9 mouse cellular contexts compared by ENCODE assay signal in the genomic region with DNA sequence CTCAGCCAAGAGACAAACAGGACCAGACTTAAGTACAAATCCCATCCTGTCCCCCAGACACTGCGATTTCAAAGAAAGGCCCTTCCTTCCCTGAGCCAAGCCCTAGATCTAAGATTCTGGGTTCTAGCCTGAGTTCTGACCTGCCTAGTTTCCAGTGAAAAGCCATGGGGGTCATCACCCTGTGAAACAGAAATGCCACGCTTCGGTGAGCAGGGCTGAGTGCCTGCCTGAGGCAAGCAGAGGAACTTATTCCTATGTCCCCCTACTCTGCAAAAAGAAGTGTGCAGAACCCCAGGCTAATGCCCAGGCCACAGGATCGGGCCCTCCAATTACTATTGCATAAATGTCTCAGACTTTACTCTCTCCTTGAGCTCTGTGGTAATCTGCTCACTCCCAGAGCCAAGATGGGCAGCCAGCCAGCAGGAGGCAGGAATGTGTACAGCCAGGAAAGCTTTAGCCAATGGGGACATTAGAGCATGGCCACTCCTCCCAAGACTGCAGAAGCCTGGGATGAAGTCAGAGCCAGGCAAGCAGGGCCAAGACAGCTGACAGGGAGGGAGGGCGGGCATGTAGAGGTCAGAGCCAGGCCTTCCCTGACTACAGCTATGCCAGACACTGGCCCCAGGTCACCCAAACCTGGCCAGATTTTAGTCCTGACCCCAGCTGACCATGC. TPM values are rescaled to one million over a fixed set of nuclear protein-coding genes. Genes with fewer than 3 reads are reported as not detected.
DNase-seq lines count a peak whose midpoint lies in the region; ATAC-seq lines count a peak whose summit lies in the region.
"Had no signal": no experiment of that assay in that cellular context is flagged by ENCODE, and none has a peak within 500 bp of the region (broad histone marks: within the 10 kb centered on the region; RNA-seq: fewer than 3 reads in every experiment).

No protein-coding gene starts in this region.

- WGBS in midbrain, embryonic 11.5 days = 46% methylated on average over 5 of the region's 5 CpGs

- no peaks in the 10 kb centered on the region for H3K9me3 ChIP-seq in midbrain, embryonic 11.5 days (ENCODE audit: control insufficient read depth, low read length)

- DNase-seq in fat pad, adult 2 months (ENCODE audit: extremely low read depth, low read depth, low spot score) = peak; percentile 83
- DNase-seq in heart, adult 8-10 months (ENCODE audit: low spot score) = peak; percentile 90
- DNase-seq in kidney, adult 8-10 months = peak; percentile 97 to 99
- DNase-seq in left cerebral cortex, postnatal 36 days (ENCODE audit: low spot score in 2 of 2) = peak; percentile 76 to 82
- DNase-seq in midbrain, embryonic 11.5 days (ENCODE audit: low spot score, missing footprints) = peak; percentile 91
- peak; percentile 99 for DNase-seq in skeletal muscle tissue, adult 2 months (ENCODE audit: low read depth, low spot score)
- no peak for DNase-seq in thymus, postnatal 14 days

- no peak overlapping the region for H3K4me3 ChIP-seq in brown adipose tissue, adult 24 weeks (ENCODE audit: insufficient read depth, low read depth, low read length)
- no peak overlapping the region for H3K4me3 ChIP-seq in midbrain, embryonic 11.5 days (ENCODE audit: low read depth, low read length)

- H3K4me2 ChIP-seq in midbrain, embryonic 11.5 days = no peak overlapping the region

- peak overlapping the region; percentile 9; the same call in 1 of the 2 replicates for H3K27ac ChIP-seq in brown adipose tissue, adult 24 weeks (replicated peaks; ENCODE audit: low read depth, low read length)
- H3K27ac ChIP-seq in midbrain, embryonic 11.5 days (ENCODE audit: low read depth, low read length) = peak overlapping the region; percentile 11; the same call in 1 of the 2 replicates

- H3K27me3 ChIP-seq in midbrain, embryonic 11.5 days (ENCODE audit: control insufficient read depth, insufficient read depth, low read length) = no peaks in the 10 kb centered on the region

- peaks cover 8% of the 10 kb centered on the region for H3K4me1 ChIP-seq in brown adipose tissue, adult 24 weeks (ENCODE audit: control insufficient read depth, insufficient read depth, insufficient read length, low read length)
- H3K4me1 ChIP-seq in midbrain, embryonic 11.5 days (ENCODE audit: control insufficient read depth, insufficient read depth, low read length) = peaks cover 28% of the 10 kb centered on the region

- intact Hi-C loops in left cerebral cortex, postnatal 36 days (cut with DNase I) = no loop called here

- H3K36me3 ChIP-seq in midbrain, embryonic 11.5 days (ENCODE audit: control insufficient read depth, insufficient read depth, low read length) = no peaks in the 10 kb centered on the region

- no peak overlapping the region for H3K9ac ChIP-seq in midbrain, embryonic 11.5 days (ENCODE audit: low read length)

- peak; percentile 57 for ATAC-seq in midbrain, embryonic 11.5 days (ENCODE audit: low FRiP score)

RNA-seq across cellular contexts. Expression of a gene that starts 26.5 kb away (rescaled TPM):
- polyA plus RNA-seq in brown adipose tissue, adult 24 weeks (2012; ENCODE audit: insufficient read depth, insufficient read length, missing spikeins) = 278 and 386 TPM in 2 replicates
- 10 to 100 TPM; 26.2 to 44.3 (median 36.4) TPM for total RNA-seq in heart, adult 8-10 months (2022)
- total RNA-seq in left cerebral cortex, postnatal 36 days (2021) = 10 to 100 TPM; 43.0 to 51.2 TPM
- polyA plus RNA-seq in midbrain, embryonic 11.5 days (2014; fragmentation: Nextera tagmentation; extraction: Ambion mirVana) = 1.3 TPM in 2 replicates

RNA-seq across cellular contexts. Expression of a gene that starts 44.6 kb away (rescaled TPM):
- polyA plus RNA-seq in brown adipose tissue, adult 24 weeks (2012; ENCODE audit: insufficient read depth, insufficient read length, missing spikeins) = not detected in 2 replicates
- total RNA-seq in heart, adult 8-10 months (2022) = under 1 TPM; 0.14 to 0.47 (median 0.19) TPM
- total RNA-seq in left cerebral cortex, postnatal 36 days (2021) = not detected
- polyA plus RNA-seq in midbrain, embryonic 11.5 days (2014; fragmentation: Nextera tagmentation; extraction: Ambion mirVana) = not detected in 2 replicates
- total RNA-seq: common myeloid progenitor, adult 5-6 weeks had no signal

RNA-seq across cellular contexts. Expression of a gene that starts 47.5 kb away (rescaled TPM):
- polyA plus RNA-seq in brown adipose tissue, adult 24 weeks (2012; ENCODE audit: insufficient read depth, insufficient read length, missing spikeins) = not detected in 2 replicates
- 1 to 10 TPM in 1 of 4 experiments, under 1 TPM in 3; 0.25 to 1.7 (median 0.40) TPM for total RNA-seq in heart, adult 8-10 months (2022)
- total RNA-seq in left cerebral cortex, postnatal 36 days (2021) = 1 to 10 TPM; 2.2 to 4.1 TPM
- polyA plus RNA-seq in midbrain, embryonic 11.5 days (2014; fragmentation: Nextera tagmentation; extraction: Ambion mirVana) = 0.07 TPM in 1 of 2 replicates, not detected in the other
- total RNA-seq: common myeloid progenitor, adult 5-6 weeks had no signal
